Mouse (Mus musculus): Measurements from ENCODE around the gene Slc25a28.

GRCm38 (mm10) chr19:43619916-43620479, 54.7 kb downstream of the Slc25a28 start:
- TF ChIP-seq ZC3H11A (IDR thresholded peaks at IDR 0.05; ENCODE audit: borderline replicate concordance, low read depth, low read length) = no peak
- TF ChIP-seq ZNF384 (IDR thresholded peaks at IDR 0.05; ENCODE audit: low read depth, low read length) = no peak
- TF ChIP-seq MAFK (IDR thresholded peaks at IDR 0.05; ENCODE audit: insufficient read depth, low read depth, low read length) = no peak
